ENCODE assay signal across 32 mouse cellular contexts in the genomic region with DNA sequence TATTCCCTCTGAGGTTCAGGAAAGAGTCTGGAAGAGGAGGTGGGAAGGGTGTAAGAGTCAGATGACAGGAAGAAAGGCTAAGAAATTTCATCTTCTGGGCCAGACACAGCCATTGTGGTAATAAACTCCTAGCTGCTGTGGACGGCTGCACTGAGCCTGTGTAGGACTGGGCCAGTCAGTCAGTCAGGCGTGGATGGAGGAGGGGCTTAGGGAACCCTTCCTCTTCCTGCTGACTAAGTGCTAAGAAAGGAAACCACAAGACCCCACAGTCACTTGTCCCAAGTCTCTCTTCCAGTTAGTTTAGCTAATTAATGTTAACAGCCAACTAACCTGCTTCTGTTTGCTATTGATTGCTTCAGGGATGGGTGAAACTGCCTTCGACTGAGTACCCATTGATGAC. TPM values are rescaled to one million over a fixed set of nuclear protein-coding genes. Genes with fewer than 3 reads are reported as not detected.
A peak's percentile ranks its signal among the peaks of the same experiment; 100 is the strongest.
DNase-seq lines count a peak whose midpoint lies in the region; ATAC-seq lines count a peak whose summit lies in the region.
"Had no signal": no experiment of that assay in that cellular context is flagged by ENCODE, and none has a peak within 500 bp of the region (broad histone marks: within the 10 kb centered on the region; RNA-seq: fewer than 3 reads in every experiment).

No protein-coding gene starts in this region.

- peak; percentile 22 for DNase-seq in NIH3T3 (ENCODE audit: low read depth)
- peak; percentile 14 for DNase-seq in splenic B cell, adult 2 months (ENCODE audit: low read depth, low spot score)
- no peak for DNase-seq in left cerebral cortex, postnatal 25 days (ENCODE audit: low spot score in 2 of 2)
- DNase-seq in frontal cortex, postnatal 36 days (ENCODE audit: low spot score in 2 of 2), result no peak
- DNase-seq: adrenal gland, postnatal 14 days; cerebellum, adult 2 months; cerebellum, postnatal 14 days; gastrocnemius, postnatal 36 days; heart, postnatal 36 days; kidney, adult 8-10 months; kidney, postnatal 14 days; liver, embryonic 13.5 days; lung, postnatal 36 days; right cerebral cortex, adult 18-20 months; spleen, adult 18-20 months; thymus, adult 2 months; thymus, postnatal 4 days had no signal

- ATAC-seq in granulocyte monocyte progenitor cell, adult 5-6 weeks (replicated peaks; ENCODE audit: poor library complexity, severe bottlenecking), result peak; percentile 99
- ATAC-seq in megakaryocyte, adult 5-6 weeks (ENCODE audit: poor library complexity, severe bottlenecking), result peak; percentile 43; the same call in 1 of the 2 replicates
- ATAC-seq in forebrain, embryonic 13.5 days, result no peak
- ATAC-seq: intestine, embryonic 16.5 days; midbrain, embryonic 16.5 days; Patski had no signal

- H3K9ac ChIP-seq in forebrain, embryonic 13.5 days, result no peak overlapping the region
- H3K9ac ChIP-seq: embryonic facial prominence, embryonic 15.5 days; forebrain, embryonic 12.5 days; heart, embryonic 15.5 days; hindbrain, embryonic 13.5 days; limb, embryonic 12.5 days; liver, embryonic 13.5 days; lung, embryonic 15.5 days had no signal

- H3K4me1 ChIP-seq in forebrain, embryonic 13.5 days, result no peaks in the 10 kb centered on the region
- H3K4me1 ChIP-seq: embryonic facial prominence, embryonic 10.5 days; embryonic facial prominence, embryonic 15.5 days; forebrain, embryonic 12.5 days; heart, embryonic 15.5 days; hindbrain, embryonic 13.5 days; limb, embryonic 12.5 days; liver, embryonic 13.5 days; lung, embryonic 15.5 days; midbrain, embryonic 10.5 days had no signal

- H3K27ac ChIP-seq in forebrain, embryonic 13.5 days, result no peak overlapping the region
- H3K27ac ChIP-seq: embryonic facial prominence, embryonic 10.5 days; embryonic facial prominence, embryonic 15.5 days; forebrain, embryonic 12.5 days; heart, embryonic 15.5 days; hindbrain, embryonic 13.5 days; limb, embryonic 12.5 days; liver, embryonic 13.5 days; lung, embryonic 15.5 days; midbrain, embryonic 10.5 days had no signal

- H3K36me3 ChIP-seq in splenic B cell, adult 2 months (ENCODE audit: control insufficient read depth, insufficient read depth, low read length, poor library complexity, severe bottlenecking), result no peaks in the 10 kb centered on the region
- H3K36me3 ChIP-seq in forebrain, embryonic 13.5 days (ENCODE audit: poor library complexity, severe bottlenecking), result peaks cover 56% of the 10 kb centered on the region
- H3K36me3 ChIP-seq: G1E had no signal

- no peak overlapping the region for H3K4me3 ChIP-seq in forebrain, embryonic 13.5 days
- H3K4me3 ChIP-seq: embryonic facial prominence, embryonic 10.5 days; embryonic facial prominence, embryonic 15.5 days; forebrain, embryonic 12.5 days; heart, embryonic 15.5 days; hindbrain, embryonic 13.5 days; limb, embryonic 12.5 days; liver, embryonic 13.5 days; lung, embryonic 15.5 days; midbrain, embryonic 10.5 days had no signal

- H3K9me3 ChIP-seq in forebrain, embryonic 13.5 days (replicated peaks), result no peaks in the 10 kb centered on the region
- H3K9me3 ChIP-seq: embryonic facial prominence, embryonic 10.5 days; embryonic facial prominence, embryonic 15.5 days; forebrain, embryonic 12.5 days; heart, embryonic 15.5 days; hindbrain, embryonic 13.5 days; limb, embryonic 12.5 days; liver, embryonic 13.5 days; lung, embryonic 15.5 days; midbrain, embryonic 10.5 days had no signal

- intact Hi-C loops in left cerebral cortex, postnatal 25 days (cut with DNase I), result no loop called here

- H3K4me2 ChIP-seq in forebrain, embryonic 13.5 days, result no peak overlapping the region
- H3K4me2 ChIP-seq: embryonic facial prominence, embryonic 15.5 days; forebrain, embryonic 12.5 days; heart, embryonic 15.5 days; hindbrain, embryonic 13.5 days; limb, embryonic 12.5 days; liver, embryonic 13.5 days; lung, embryonic 15.5 days had no signal

- H3K27me3 ChIP-seq in splenic B cell, adult 2 months (ENCODE audit: control insufficient read depth, insufficient read depth, low read length, poor library complexity, severe bottlenecking), result no peaks in the 10 kb centered on the region
- no peaks in the 10 kb centered on the region for H3K27me3 ChIP-seq in forebrain, embryonic 13.5 days
- H3K27me3 ChIP-seq: embryonic facial prominence, embryonic 15.5 days; forebrain, embryonic 12.5 days; heart, embryonic 15.5 days; hindbrain, embryonic 13.5 days; limb, embryonic 12.5 days; liver, embryonic 13.5 days; lung, embryonic 15.5 days; Patski had no signal

- WGBS in forebrain, embryonic 13.5 days, result 74% methylated on average over 3 of the region's 3 CpGs

RNA-seq across cellular contexts. Expression of a gene that starts 28.3 kb away (rescaled TPM):
- total RNA-seq in granulocyte monocyte progenitor cell, adult 5-6 weeks (2014; fragmentation: Nextera tagmentation), result 13.0 and 17.0 TPM in 2 replicates
- 29.4 and 30.9 TPM in 2 replicates for total RNA-seq in granulocyte monocyte progenitor cell, adult 5-6 weeks (2017)
- total RNA-seq in megakaryocyte, adult 5-6 weeks (2015), result 24.4 and 26.2 TPM in 2 replicates
- 31.9 and 41.4 TPM in 2 replicates for total RNA-seq in megakaryocyte, adult 5-6 weeks (2017)
- 1 to 10 TPM; 2.9 to 4.0 TPM for total RNA-seq in left cerebral cortex, postnatal 25 days (2021)
- 18.6 and 19.7 TPM in 2 replicates for polyA plus RNA-seq in forebrain, embryonic 13.5 days (2015; fragmentation: Nextera tagmentation; extraction: Ambion mirVana)
- polyA plus RNA-seq: G1E had no signal

Comparison
In these comparisons a context has a peak if more than half of its experiments do, and no peak if none do; other contexts are left out.
1. DNase-seq: peak in NIH3T3 (single experiment) and splenic B cell, adult 2 months (single experiment); none in left cerebral cortex, postnatal 25 days (0 of 2) and frontal cortex, postnatal 36 days (0 of 2).